Mouse (Mus musculus): ENCODE results near the gene Auts2.

GRCm38 (mm10) chr5:131819251-131819691 is 723.9 kb downstream of the Auts2 start:
- no peak for TF ChIP-seq CTCF (IDR thresholded peaks at IDR 0.05; ENCODE audit: insufficient read depth, low read length)
- no peak for TF ChIP-seq POLR2A (IDR thresholded peaks at IDR 0.05; ENCODE audit: borderline replicate concordance, extremely low read depth, low read depth, low read length)

All from lung, adult 2 months (tissue).